Mouse (Mus musculus): ENCODE results near the gene Eef2k. TPM values are rescaled to one million over a fixed set of nuclear protein-coding genes. Genes with fewer than 3 reads are reported as not detected.

Gene Eef2k
- polyA plus RNA-seq, 1 experiment from 2014 or later = 14.1 TPM

GRCm38 (mm10) chr7:120874021-120874420 lies 31.4 kb downstream of the Eef2k start:
- no peak for TF ChIP-seq CTCF (IDR thresholded peaks at IDR 0.05; ENCODE audit: low read depth)
- no peak for ATAC-seq
- Histone ChIP-seq H3K27me3 (replicated peaks; ENCODE audit: control insufficient read depth, insufficient read depth, low read length) (no peaks in the 10 kb centered on the region), H3K36me3 (ENCODE audit: control insufficient read depth, insufficient read depth) (0 out of 2 replicates have a peak, but pooled peaks cover 2% of the 10 kb centered on the region), H3K27ac (ENCODE audit: low read depth, low read length) (peak overlapping the region; percentile 16; the same call in 1 of the 2 replicates), H3K4me1 (replicated peaks; ENCODE audit: control insufficient read depth, insufficient read depth, low read length) (0 out of 2 replicates have a peak, but pooled peaks cover 17% of the 10 kb centered on the region), H3K4me2 (replicated peaks; ENCODE audit: low read depth) (no peak overlapping the region), H3K9ac (ENCODE audit: low read depth, low read length) (no peak overlapping the region), H3K4me3 (ENCODE audit: low read depth, low read length) (no peak overlapping the region), H3K9me3 (ENCODE audit: control insufficient read depth) (no peaks in the 10 kb centered on the region)
- WGBS = 89% methylated on average over 3 of the region's 3 CpGs

GRCm38 (mm10) chr7:120874764-120875539 lies 32.3 kb downstream of the Eef2k start:
- Histone ChIP-seq H3K36me3 (ENCODE audit: control insufficient read depth, insufficient read depth) (peaks cover 12% of the 10 kb centered on the region), H3K9me3 (ENCODE audit: control insufficient read depth) (no peaks in the 10 kb centered on the region), H3K9ac (ENCODE audit: low read depth, low read length) (no peak overlapping the region), H3K27ac (ENCODE audit: low read depth, low read length) (peak overlapping the region; percentile 79), H3K27me3 (replicated peaks; ENCODE audit: control insufficient read depth, insufficient read depth, low read length) (no peaks in the 10 kb centered on the region), H3K4me3 (ENCODE audit: low read depth, low read length) (no peak overlapping the region), H3K4me1 (replicated peaks; ENCODE audit: control insufficient read depth, insufficient read depth, low read length) (0 out of 2 replicates have a peak, but pooled peaks cover 10% of the 10 kb centered on the region), H3K4me2 (replicated peaks; ENCODE audit: low read depth) (no peak overlapping the region)
- TF ChIP-seq CTCF (IDR thresholded peaks at IDR 0.05; ENCODE audit: low read depth) = peak; percentile 25; the same call in 1 of the 2 replicates
- 31% methylated on average over 7 of the region's 7 CpGs for WGBS
- ATAC-seq = peak; percentile 96

DNA sequence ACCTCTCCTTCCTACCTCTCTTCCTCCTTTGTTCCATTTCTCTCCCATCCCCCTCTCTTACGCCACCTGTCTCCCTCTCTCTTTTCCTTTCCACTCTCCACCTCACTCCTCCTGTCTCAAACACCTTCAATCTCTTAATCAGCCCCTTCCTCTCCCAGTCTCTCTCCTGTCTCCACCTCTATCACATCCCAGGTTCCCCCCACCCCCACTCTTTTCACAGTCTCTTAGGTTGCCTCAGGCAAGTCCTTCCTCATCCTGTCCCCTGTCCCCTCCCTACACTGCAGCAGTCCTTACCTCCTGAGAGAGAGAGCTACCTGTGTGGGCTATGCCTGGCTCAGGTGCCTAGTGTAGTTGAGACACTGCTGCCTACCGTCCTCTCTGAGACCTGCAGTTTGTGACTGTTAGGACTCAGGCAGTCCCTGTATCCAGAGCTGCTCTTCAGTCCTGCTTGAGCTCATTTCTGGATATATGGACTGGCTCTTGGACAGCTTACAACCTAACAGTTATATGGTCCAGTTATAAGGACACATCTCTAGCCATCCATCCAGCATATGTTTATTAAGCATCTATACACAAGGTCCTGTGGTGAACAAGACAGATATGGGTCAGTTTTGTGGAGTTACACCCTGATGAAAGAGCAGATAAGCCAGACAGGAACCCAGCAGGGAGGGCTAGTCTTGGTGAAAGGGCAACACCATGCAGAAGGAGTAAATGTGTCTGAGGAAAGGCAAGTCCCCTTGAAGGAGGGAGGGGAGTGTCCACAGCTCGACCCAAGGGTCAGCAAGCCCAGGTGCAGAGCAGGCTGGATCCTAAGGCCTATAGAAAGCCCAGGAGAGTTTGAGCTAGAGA lies 33.1 kb downstream of the Eef2k start:
- Histone ChIP-seq H3K27ac (ENCODE audit: low read depth, low read length) (peak overlapping the region; percentile 79), H3K9me3 (ENCODE audit: control insufficient read depth) (no peaks in the 10 kb centered on the region), H3K36me3 (ENCODE audit: control insufficient read depth, insufficient read depth) (peaks cover 20% of the 10 kb centered on the region), H3K4me1 (replicated peaks; ENCODE audit: control insufficient read depth, insufficient read depth, low read length) (0 out of 2 replicates have a peak, but pooled peaks cover 4% of the 10 kb centered on the region), H3K27me3 (replicated peaks; ENCODE audit: control insufficient read depth, insufficient read depth, low read length) (no peaks in the 10 kb centered on the region), H3K4me2 (replicated peaks; ENCODE audit: low read depth) (no peak overlapping the region), H3K4me3 (ENCODE audit: low read depth, low read length) (no peak overlapping the region), H3K9ac (ENCODE audit: low read depth, low read length) (no peak overlapping the region)
- WGBS = 39% methylated on average over 3 of the region's 3 CpGs
- peak; percentile 67 for ATAC-seq
- peak; percentile 49 for TF ChIP-seq CTCF (IDR thresholded peaks at IDR 0.05; ENCODE audit: low read depth)

DNA sequence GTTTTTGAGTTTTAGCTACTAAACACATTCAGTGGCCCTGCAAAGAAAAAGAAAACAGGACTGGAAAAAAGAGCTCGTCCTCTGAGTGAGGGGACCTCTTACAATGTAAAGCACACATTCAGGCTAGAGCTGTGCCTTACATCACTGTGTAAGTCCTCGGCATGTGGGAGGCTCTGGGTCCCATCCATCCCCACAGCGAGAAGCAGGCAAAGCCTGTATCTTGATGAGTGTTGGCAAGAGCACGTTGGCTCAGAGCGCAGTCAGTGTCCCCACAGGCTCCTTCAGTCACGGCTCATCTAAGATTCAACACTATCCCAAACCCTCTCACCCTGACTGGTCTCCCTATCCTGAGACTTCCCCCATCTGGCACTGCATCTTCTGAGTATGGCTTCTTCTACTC lies 35.6 kb downstream of the Eef2k start:
- peaks cover 24% of the 10 kb centered on the region for H3K36me3 ChIP-seq (ENCODE audit: control insufficient read depth, insufficient read depth)
- H3K4me2 ChIP-seq (replicated peaks; ENCODE audit: low read depth) = no peak overlapping the region
- no peaks in the 10 kb centered on the region for H3K9me3 ChIP-seq (ENCODE audit: control insufficient read depth)
- no peak for ATAC-seq
- H3K27me3 ChIP-seq (replicated peaks; ENCODE audit: control insufficient read depth, insufficient read depth, low read length) = no peaks in the 10 kb centered on the region
- H3K9ac ChIP-seq (ENCODE audit: low read depth, low read length) = no peak overlapping the region
- H3K27ac ChIP-seq (ENCODE audit: low read depth, low read length) = no peak overlapping the region
- TF ChIP-seq CTCF (IDR thresholded peaks at IDR 0.05; ENCODE audit: low read depth) = no peak
- no peak overlapping the region for H3K4me3 ChIP-seq (ENCODE audit: low read depth, low read length)
- WGBS = 79% methylated on average over 6 of the region's 6 CpGs
- 0 out of 2 replicates have a peak, but pooled peaks cover 4% of the 10 kb centered on the region for H3K4me1 ChIP-seq (replicated peaks; ENCODE audit: control insufficient read depth, insufficient read depth, low read length)

- no peak overlapping the region for H3K27ac ChIP-seq (ENCODE audit: low read depth, low read length)
- H3K9me3 ChIP-seq (ENCODE audit: control insufficient read depth) = no peaks in the 10 kb centered on the region
- H3K36me3 ChIP-seq (ENCODE audit: control insufficient read depth, insufficient read depth) = peaks cover 31% of the 10 kb centered on the region
- WGBS = 85% methylated on average over 3 of the region's 3 CpGs
- no peak for TF ChIP-seq CTCF (IDR thresholded peaks at IDR 0.05; ENCODE audit: low read depth)
- 0 out of 2 replicates have a peak, but pooled peaks cover 4% of the 10 kb centered on the region for H3K4me1 ChIP-seq (replicated peaks; ENCODE audit: control insufficient read depth, insufficient read depth, low read length)
- ATAC-seq = no peak
- no peak overlapping the region for H3K4me2 ChIP-seq (replicated peaks; ENCODE audit: low read depth)
- H3K4me3 ChIP-seq (ENCODE audit: low read depth, low read length) = no peak overlapping the region
- H3K27me3 ChIP-seq (replicated peaks; ENCODE audit: control insufficient read depth, insufficient read depth, low read length) = no peaks in the 10 kb centered on the region
- H3K9ac ChIP-seq (ENCODE audit: low read depth, low read length) = no peak overlapping the region
These were observed 37.3 kb downstream of the Eef2k start for GRCm38 (mm10) chr7:120879972-120880371.

- Histone ChIP-seq H3K27me3 (replicated peaks; ENCODE audit: control insufficient read depth, insufficient read depth, low read length) (no peaks in the 10 kb centered on the region), H3K9ac (ENCODE audit: low read depth, low read length) (no peak overlapping the region), H3K27ac (ENCODE audit: low read depth, low read length) (no peak overlapping the region), H3K4me1 (replicated peaks; ENCODE audit: control insufficient read depth, insufficient read depth, low read length) (0 out of 2 replicates have a peak, but pooled peaks cover 2% of the 10 kb centered on the region), H3K9me3 (ENCODE audit: control insufficient read depth) (no peaks in the 10 kb centered on the region), H3K36me3 (ENCODE audit: control insufficient read depth, insufficient read depth) (peaks cover 39% of the 10 kb centered on the region), H3K4me2 (replicated peaks; ENCODE audit: low read depth) (no peak overlapping the region), H3K4me3 (ENCODE audit: low read depth, low read length) (no peak overlapping the region)
- ATAC-seq = no peak
- WGBS = 85% methylated on average over 4 of the region's 4 CpGs
- TF ChIP-seq CTCF (IDR thresholded peaks at IDR 0.05; ENCODE audit: low read depth) = no peak
These were observed 38.1 kb downstream of the Eef2k start for GRCm38 (mm10) chr7:120880770-120881169.

Measured in intestine, postnatal 0 days (tissue).